Mouse (Mus musculus) ES-E14 (cell line): ENCODE measurements at regions not wholly inside any gene's neighbourhood (a gene's known extent, or its start where the extent isn't known, plus 50 kb on each side); places are given as distances from the start of the nearest gene placed in this dataset.

Source experiments
- HCFC1 ChIP-seq: IDR thresholded peaks from 2 replicates; pipeline ENCODE4 v1.6.1; 2012; ENCODE audit warnings: low read length, inconsistent platforms, borderline replicate concordance; ENCODE audit not compliant: insufficient read depth
- ZC3H11A ChIP-seq: IDR thresholded peaks from 2 replicates; pipeline ENCODE4 v1.6.1; 2012; ENCODE audit warnings: low read depth, mild to moderate bottlenecking, inconsistent platforms, low read length, borderline replicate concordance
- ZNF384 ChIP-seq: IDR thresholded peaks from 2 replicates; pipeline ENCODE4 v1.6.1; 2012; ENCODE audit warnings: low read depth, low read length, inconsistent platforms

DNA sequence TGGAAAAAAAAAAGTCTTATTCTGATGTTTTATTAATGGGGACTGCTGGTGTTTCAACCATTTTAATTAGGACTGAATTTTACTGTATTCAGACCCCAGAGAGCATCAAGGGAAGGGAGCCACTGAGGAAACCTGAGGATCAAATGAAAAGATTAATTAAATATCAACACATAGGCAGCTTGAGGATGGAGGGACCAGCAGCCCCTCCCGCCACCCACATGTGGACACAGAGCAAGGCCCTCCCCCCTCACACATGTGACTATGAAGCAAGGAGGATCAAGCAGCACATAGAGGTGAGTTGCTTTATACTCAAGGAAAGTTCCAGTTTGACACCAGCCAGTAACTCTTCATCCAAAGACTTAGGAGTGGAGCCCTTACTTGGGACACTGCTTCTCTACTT, 126.0 kb downstream of the Gp2 start:
- TF ChIP-seq HCFC1 (no peak), ZC3H11A (no peak), ZNF384 (no peak)
